Mouse (Mus musculus) bone marrow, adult 2 months (tissue): ENCODE measurements around the gene Atp2b4. TPM values are rescaled to one million over a fixed set of nuclear protein-coding genes. Genes with fewer than 3 reads are reported as not detected.

ENCODE experiments used
- H3K27ac ChIP-seq: fragments of 200-500 bp; 2 replicates; pipeline ENCODE4 v1.5.1; 2012; ENCODE audit warnings: low read depth, mild to moderate bottlenecking, control low read depth, inconsistent platforms, low read length; ENCODE audit not compliant: control insufficient read depth, poor library complexity, insufficient read depth
- H3K4me1 ChIP-seq: fragments of 200-500 bp; 2 replicates; pipeline ENCODE4 v1.6.1; 2011; ENCODE audit warnings: low read length; ENCODE audit not compliant: control insufficient read depth, insufficient read depth
- H3K4me3 ChIP-seq: fragments of 200-500 bp; replicated peaks from 2 replicates; pipeline ENCODE3; 2011; ENCODE audit warnings: mild to moderate bottlenecking, low read depth, low read length, control low read depth; ENCODE audit not compliant: control insufficient read depth
- CTCF ChIP-seq: fragments of 200-500 bp; IDR thresholded peaks from 2 replicates; pipeline ENCODE4 v1.5.1; 2011; ENCODE audit warnings: low read length, control low read depth; ENCODE audit not compliant: control insufficient read depth, insufficient read depth
- POLR2A ChIP-seq: fragments of 200-500 bp; IDR thresholded peaks from 2 replicates; pipeline ENCODE4 v1.6.1; 2011; ENCODE audit warnings: low read depth, mild to moderate bottlenecking, control low read depth, low read length, borderline replicate concordance; ENCODE audit not compliant: control insufficient read depth
- WGBS: fragments of 180-500 bp; shearing (Covaris S2); methylation state at CpG from one replicate; pipeline ENCODE4 v1.1.7; 2018; 5-methylcytosine and 5-hydroxymethylcytosine counted together
- polyA plus RNA-seq: library from polyadenylated mRNA; stranded (reverse); fragments of >200 nt; gene quantifications from 2 replicates; pipeline ENCODE4 v1.2.4, GENCODE M21; 2011; ENCODE audit warnings: low replicate concordance; ENCODE audit not compliant: missing spikeins, insufficient read depth, insufficient read length

Atp2b4 gene
- polyA plus RNA-seq, 1 experiment = 37.6 TPM

GRCm38 (mm10) chr1:133767994-133768393 is 32.8 kb downstream of the Atp2b4 start:
- WGBS = 92% methylated on average over 5 of the region's 5 CpGs

GRCm38 (mm10) chr1:133766901-133767529 is 33.8 kb downstream of the Atp2b4 start:
- TF ChIP-seq CTCF (no peak), POLR2A (no peak)
- H3K4me3 ChIP-seq = no peak overlapping the region
- no peak overlapping the region for H3K27ac ChIP-seq
- 86% methylated on average over 11 of the region's 11 CpGs for WGBS
- H3K4me1 ChIP-seq = no peaks in the 10 kb centered on the region; the same call in 1 of the 2 replicates

More at GRCm38 (mm10) chr1:133767994-133768393, 32.8 kb downstream of the Atp2b4 start:
- H3K27ac ChIP-seq = no peak overlapping the region
- no peak overlapping the region for H3K4me3 ChIP-seq
- TF ChIP-seq CTCF (no peak), POLR2A (no peak)
- H3K4me1 ChIP-seq = no peaks in the 10 kb centered on the region; the same call in 1 of the 2 replicates

- H3K4me3 ChIP-seq = no peak overlapping the region
- H3K27ac ChIP-seq = no peak overlapping the region
- no peak for TF ChIP-seq POLR2A
- no peak for TF ChIP-seq CTCF
- no peaks in the 10 kb centered on the region; the same call in 1 of the 2 replicates for H3K4me1 ChIP-seq
- WGBS = 86% methylated on average over 4 of the region's 4 CpGs
These were observed 35.5 kb downstream of the Atp2b4 start for GRCm38 (mm10) chr1:133765376-133765775.

- H3K4me3 ChIP-seq = no peak overlapping the region
- H3K4me1 ChIP-seq = no peaks in the 10 kb centered on the region; the same call in 1 of the 2 replicates
- WGBS = 80% methylated on average over 5 of the region's 5 CpGs
- TF ChIP-seq POLR2A (no peak), CTCF (no peak)
- no peak overlapping the region for H3K27ac ChIP-seq
These were observed 37.9 kb downstream of the Atp2b4 start for GRCm38 (mm10) chr1:133762946-133763422.

- Histone ChIP-seq H3K4me1 (no peaks in the 10 kb centered on the region; the same call in 1 of the 2 replicates), H3K27ac (no peak overlapping the region), H3K4me3 (no peak overlapping the region)
- TF ChIP-seq POLR2A (no peak), CTCF (no peak)
- WGBS = 91% methylated on average over 5 of the region's 5 CpGs
These were observed 39.6 kb downstream of the Atp2b4 start for GRCm38 (mm10) chr1:133761278-133761677.

GRCm38 (mm10) chr1:133754317-133754868 is 46.4 kb downstream of the Atp2b4 start:
- WGBS = 60% methylated on average over 4 of the region's 4 CpGs
- no peak overlapping the region for H3K4me3 ChIP-seq
- TF ChIP-seq CTCF (no peak), POLR2A (no peak)
- H3K4me1 ChIP-seq = no peaks in the 10 kb centered on the region; the same call in 1 of the 2 replicates
- H3K27ac ChIP-seq = peak overlapping the region; percentile 55

GRCm38 (mm10) chr1:133753325-133753724 is 47.5 kb downstream of the Atp2b4 start:
- no peak overlapping the region for H3K4me3 ChIP-seq
- WGBS = 74% methylated on average over 8 of the region's 8 CpGs
- no peaks in the 10 kb centered on the region; the same call in 1 of the 2 replicates for H3K4me1 ChIP-seq
- peak overlapping the region; percentile 72 for H3K27ac ChIP-seq
- TF ChIP-seq POLR2A = no peak

GRCm38 (mm10) chr1:133751621-133752020 is 49.2 kb downstream of the Atp2b4 start:
- 88% methylated on average over 3 of the region's 3 CpGs for WGBS
- no peak for TF ChIP-seq POLR2A
- TF ChIP-seq CTCF = no peak
- no peak overlapping the region for H3K27ac ChIP-seq
- no peaks in the 10 kb centered on the region; the same call in 1 of the 2 replicates for H3K4me1 ChIP-seq
- H3K4me3 ChIP-seq = no peak overlapping the region
